Comparison of ENCODE assay signal across 23 mouse cellular contexts in the genomic region with DNA sequence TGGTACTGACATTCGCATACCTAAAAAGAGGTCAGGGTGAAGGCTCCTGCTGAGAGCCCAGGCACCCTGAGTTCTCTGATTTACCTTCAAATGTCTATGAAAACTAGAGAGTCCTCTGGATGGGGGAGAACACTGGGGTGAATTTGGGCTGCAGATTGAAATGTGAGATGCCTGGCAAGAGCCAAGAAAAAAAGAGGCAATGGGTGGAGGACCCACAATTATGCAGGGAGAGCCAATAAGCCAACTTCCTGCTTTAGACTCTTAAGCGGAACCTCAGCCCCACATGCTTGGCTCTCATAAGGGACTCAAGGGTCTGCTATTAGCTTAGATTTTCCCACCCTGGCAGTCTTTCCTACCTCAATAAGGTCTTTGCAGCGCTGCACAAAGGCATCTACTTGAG. TPM values are rescaled to one million over a fixed set of nuclear protein-coding genes. Genes with fewer than 3 reads are reported as not detected.
DNase-seq lines count a peak whose midpoint lies in the region; ATAC-seq and TF ChIP-seq lines count a peak whose summit lies in the region.
"Had no signal": no experiment of that assay in that cellular context is flagged by ENCODE, and none has a peak within 500 bp of the region (broad histone marks: within the 10 kb centered on the region; RNA-seq: fewer than 3 reads in every experiment).

No protein-coding gene starts in this region.

- no peak for ATAC-seq in heart, embryonic 13.5 days (ENCODE audit: extremely low read depth, insufficient number of reproducible peaks, low FRiP score, low TSS enrichment)
- no peak for ATAC-seq in midbrain, embryonic 13.5 days
- ATAC-seq in limb, embryonic 14.5 days (ENCODE audit: low FRiP score, low read depth) = no peak
- ATAC-seq: activated CD4-positive, CD25-positive, alpha-beta regulatory T cell, adult 4 months; intestine, postnatal 0 days; midbrain, embryonic 16.5 days; Patski had no signal

- H3K4me1 ChIP-seq in heart, embryonic 13.5 days = peaks cover 20% of the 10 kb centered on the region
- no peaks in the 10 kb centered on the region for H3K4me1 ChIP-seq in midbrain, embryonic 13.5 days (replicated peaks)
- peaks cover 9% of the 10 kb centered on the region; the same call in 1 of the 2 replicates for H3K4me1 ChIP-seq in midbrain, embryonic 10.5 days
- peaks cover 18% of the 10 kb centered on the region for H3K4me1 ChIP-seq in limb, embryonic 14.5 days (ENCODE audit: control insufficient read depth, insufficient read depth, low read length)
- H3K4me1 ChIP-seq: hindbrain, embryonic 15.5 days; neural tube, embryonic 12.5 days had no signal

- 68% methylated on average over 3 of the region's 3 CpGs for WGBS in heart, embryonic 13.5 days
- WGBS in midbrain, embryonic 13.5 days = 75% methylated on average over 3 of the region's 3 CpGs
- 73% methylated on average over 3 of the region's 3 CpGs for WGBS in midbrain, embryonic 10.5 days
- 34% methylated on average over 3 of the region's 3 CpGs for WGBS in limb, embryonic 14.5 days

- no peak for DNase-seq in heart, postnatal 4 days
- DNase-seq in midbrain, embryonic 10.5 days (ENCODE audit: low spot score) = no peak
- peak; percentile 18 for DNase-seq in limb, embryonic 14.5 days (ENCODE audit: low spot score)
- DNase-seq in neural tube, embryonic 10.5 days (ENCODE audit: extremely low spot score, low spot score) = no peak
- no peak for DNase-seq in cerebellum, adult 9-11 months
- DNase-seq: adrenal gland, postnatal 36 days; cerebellum, adult 9-10 months; gastrocnemius, postnatal 10 days; heart, postnatal 14 days; right cerebral cortex, postnatal 25 days; thymus, adult 18-20 months had no signal

- H3K9ac ChIP-seq in heart, embryonic 13.5 days = peak overlapping the region; percentile 10; the same call in 1 of the 2 replicates
- peak overlapping the region; percentile 12; the same call in 1 of the 2 replicates for H3K9ac ChIP-seq in midbrain, embryonic 13.5 days (replicated peaks)
- H3K9ac ChIP-seq in limb, embryonic 14.5 days (ENCODE audit: low read depth, low read length, severe bottlenecking) = no peak overlapping the region
- H3K9ac ChIP-seq: hindbrain, embryonic 15.5 days; liver, embryonic 14.5 days; neural tube, embryonic 12.5 days had no signal

- no peak overlapping the region for H3K4me2 ChIP-seq in heart, embryonic 13.5 days
- H3K4me2 ChIP-seq in midbrain, embryonic 13.5 days (replicated peaks) = no peak overlapping the region
- H3K4me2 ChIP-seq in limb, embryonic 14.5 days (replicated peaks; ENCODE audit: low read depth, low read length, severe bottlenecking) = peak overlapping the region; percentile 15
- H3K4me2 ChIP-seq: hindbrain, embryonic 15.5 days; neural tube, embryonic 12.5 days had no signal

- no peaks in the 10 kb centered on the region for H3K36me3 ChIP-seq in heart, embryonic 13.5 days
- H3K36me3 ChIP-seq in midbrain, embryonic 13.5 days = no peaks in the 10 kb centered on the region
- H3K36me3 ChIP-seq in midbrain, embryonic 10.5 days = no peaks in the 10 kb centered on the region
- H3K36me3 ChIP-seq in limb, embryonic 14.5 days (ENCODE audit: control insufficient read depth, insufficient read depth, low read length) = no peaks in the 10 kb centered on the region
- H3K36me3 ChIP-seq: heart, embryonic 10.5 days; hindbrain, embryonic 15.5 days; neural tube, embryonic 12.5 days had no signal

- H3K9me3 ChIP-seq in heart, embryonic 13.5 days = no peaks in the 10 kb centered on the region
- H3K9me3 ChIP-seq in midbrain, embryonic 13.5 days = no peaks in the 10 kb centered on the region
- H3K9me3 ChIP-seq in midbrain, embryonic 10.5 days (replicated peaks) = no peaks in the 10 kb centered on the region
- H3K9me3 ChIP-seq in limb, embryonic 14.5 days (ENCODE audit: control insufficient read depth, low read length) = no peaks in the 10 kb centered on the region
- H3K9me3 ChIP-seq: heart, embryonic 10.5 days; hindbrain, embryonic 15.5 days; neural tube, embryonic 12.5 days had no signal

- no peak overlapping the region for H3K27ac ChIP-seq in heart, embryonic 13.5 days (replicated peaks)
- no peak overlapping the region for H3K27ac ChIP-seq in midbrain, embryonic 13.5 days
- H3K27ac ChIP-seq in midbrain, embryonic 10.5 days (replicated peaks) = no peak overlapping the region
- H3K27ac ChIP-seq in limb, embryonic 14.5 days (replicated peaks; ENCODE audit: low read depth, low read length) = peak overlapping the region; percentile 6
- H3K27ac ChIP-seq: heart, embryonic 10.5 days; hindbrain, embryonic 15.5 days; liver, embryonic 14.5 days; neural tube, embryonic 12.5 days had no signal

- TF ChIP-seq POLR2A in limb, embryonic 14.5 days (IDR thresholded peaks at IDR 0.05; ENCODE audit: borderline replicate concordance, extremely low read depth, insufficient read depth, insufficient read length) = no peak

- H3K27me3 ChIP-seq in heart, embryonic 13.5 days (replicated peaks) = peaks cover 39% of the 10 kb centered on the region
- H3K27me3 ChIP-seq in midbrain, embryonic 13.5 days = no peaks in the 10 kb centered on the region
- 0 out of 2 replicates have a peak, but pooled peaks cover 7% of the 10 kb centered on the region for H3K27me3 ChIP-seq in midbrain, embryonic 10.5 days (ENCODE audit: low read depth, poor library complexity, severe bottlenecking)
- no peaks in the 10 kb centered on the region for H3K27me3 ChIP-seq in limb, embryonic 14.5 days (ENCODE audit: control insufficient read depth, insufficient read depth, low read length)
- H3K27me3 ChIP-seq: hindbrain, embryonic 15.5 days; neural tube, embryonic 12.5 days had no signal

- no peak overlapping the region for H3K4me3 ChIP-seq in heart, embryonic 13.5 days
- no peak overlapping the region for H3K4me3 ChIP-seq in midbrain, embryonic 13.5 days (replicated peaks)
- no peak overlapping the region for H3K4me3 ChIP-seq in midbrain, embryonic 10.5 days
- H3K4me3 ChIP-seq in limb, embryonic 14.5 days (replicated peaks; ENCODE audit: low read length) = no peak overlapping the region
- H3K4me3 ChIP-seq: erythroblast, embryonic 14.5 days; heart, embryonic 10.5 days; hindbrain, embryonic 15.5 days; neural tube, embryonic 12.5 days had no signal

RNA-seq across cellular contexts. Expression of a gene that starts 32.2 kb away (rescaled TPM):
- 0.07 and 0.28 TPM in 2 replicates for polyA plus RNA-seq in heart, embryonic 13.5 days (2015; fragmentation: Nextera tagmentation; extraction: Ambion mirVana)
- total RNA-seq in heart, postnatal 4 days (2021) = under 1 TPM; 0.20 to 0.50 TPM
- polyA plus RNA-seq in midbrain, embryonic 13.5 days (2015; fragmentation: Nextera tagmentation; extraction: Ambion mirVana) = 2.2 and 2.7 TPM in 2 replicates
- polyA plus RNA-seq in midbrain, embryonic 10.5 days (2016; fragmentation: Nextera tagmentation; extraction: Ambion mirVana) = 1.2 and 1.9 TPM in 2 replicates
- 4.5 and 4.7 TPM in 2 replicates for polyA plus RNA-seq in limb, embryonic 14.5 days (2012; rRNA removed)
- 3.6 and 4.2 TPM in 2 replicates for polyA plus RNA-seq in limb, embryonic 14.5 days (2014; fragmentation: Nextera tagmentation; extraction: Ambion mirVana)
- total RNA-seq: megakaryocyte progenitor cell, adult 5-6 weeks had no signal
- polyA plus RNA-seq: erythroblast, embryonic 14.5 days had no signal

RNA-seq across cellular contexts. Expression of a gene that starts 43.3 kb away (rescaled TPM):
- 56.2 and 59.9 TPM in 2 replicates for polyA plus RNA-seq in heart, embryonic 13.5 days (2015; fragmentation: Nextera tagmentation; extraction: Ambion mirVana)
- total RNA-seq in heart, postnatal 4 days (2021) = 100 to 1,000 TPM in 1 of 2 experiments, 10 to 100 TPM in 1; 98.5 to 117 TPM
- 95.0 and 130 TPM in 2 replicates for polyA plus RNA-seq in midbrain, embryonic 13.5 days (2015; fragmentation: Nextera tagmentation; extraction: Ambion mirVana)
- 48.8 and 53.9 TPM in 2 replicates for polyA plus RNA-seq in midbrain, embryonic 10.5 days (2016; fragmentation: Nextera tagmentation; extraction: Ambion mirVana)
- 57.6 and 78.1 TPM in 2 replicates for polyA plus RNA-seq in limb, embryonic 14.5 days (2012; rRNA removed)
- polyA plus RNA-seq in limb, embryonic 14.5 days (2014; fragmentation: Nextera tagmentation; extraction: Ambion mirVana) = 12.7 and 14.6 TPM in 2 replicates
